Mouse (Mus musculus): ENCODE data around the gene Cdca3. TPM values are rescaled to one million over a fixed set of nuclear protein-coding genes. Genes with fewer than 3 reads are reported as not detected.
"Not testable (repeated sequence)": the region's sequence is repeated elsewhere in the genome, so short reads cannot be mapped to it uniquely, and the experiment has no call there.

Gene Cdca3
- total RNA-seq, 2 experiments from 2014 or later, result 0.91 to 1.6 TPM

GRCm38 (mm10) chr6:124808358-124809012, 20.9 kb upstream of the Cdca3 start, which contains the start of gene Spsb2:
Gene Spsb2 (plus strand): TSS chr6:124808661.
- intact Hi-C loops (cut with DNase I), result loop anchor here (2.0 kb wide), 1 partner anchor 38 kb away; no protein-coding TSS in a partner anchor
- DNase-seq (ENCODE audit: low spot score), result peak; percentile 63

DNA sequence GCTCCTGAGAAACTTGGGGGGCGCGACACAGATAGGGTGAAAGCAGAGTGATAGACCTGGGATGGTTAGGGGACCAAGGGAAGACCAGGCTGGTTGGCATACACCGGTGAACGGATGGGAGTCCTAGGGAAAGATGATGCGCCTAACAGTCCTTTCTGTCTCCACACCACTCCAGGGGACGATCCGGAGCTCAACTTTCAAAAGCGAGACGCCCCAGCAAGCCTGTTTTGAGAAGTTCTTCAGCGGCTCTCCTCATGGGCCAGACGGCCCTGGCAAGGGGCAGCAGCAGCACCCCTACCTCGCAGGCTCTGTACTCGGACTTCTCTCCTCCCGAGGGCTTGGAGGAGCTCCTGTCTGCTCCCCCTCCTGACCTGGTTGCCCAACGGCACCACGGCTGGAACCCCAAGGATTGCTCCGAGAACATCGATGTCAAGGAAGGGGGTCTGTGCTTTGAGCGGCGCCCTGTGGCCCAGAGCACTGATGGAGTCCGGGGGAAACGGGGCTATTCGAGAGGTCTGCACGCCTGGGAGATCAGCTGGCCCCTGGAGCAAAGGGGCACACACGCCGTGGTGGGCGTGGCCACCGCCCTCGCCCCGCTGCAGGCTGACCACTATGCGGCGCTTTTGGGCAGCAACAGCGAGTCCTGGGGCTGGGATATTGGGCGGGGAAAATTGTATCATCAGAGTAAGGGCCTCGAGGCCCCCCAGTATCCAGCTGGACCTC, 20.1 kb upstream of the Cdca3 start:
- intact Hi-C loops (cut with DNase I), result loop anchor here (2.0 kb wide), 1 partner anchor 38 kb away; no protein-coding TSS in a partner anchor
- peak; percentile 70 for DNase-seq (ENCODE audit: low spot score)

DNA sequence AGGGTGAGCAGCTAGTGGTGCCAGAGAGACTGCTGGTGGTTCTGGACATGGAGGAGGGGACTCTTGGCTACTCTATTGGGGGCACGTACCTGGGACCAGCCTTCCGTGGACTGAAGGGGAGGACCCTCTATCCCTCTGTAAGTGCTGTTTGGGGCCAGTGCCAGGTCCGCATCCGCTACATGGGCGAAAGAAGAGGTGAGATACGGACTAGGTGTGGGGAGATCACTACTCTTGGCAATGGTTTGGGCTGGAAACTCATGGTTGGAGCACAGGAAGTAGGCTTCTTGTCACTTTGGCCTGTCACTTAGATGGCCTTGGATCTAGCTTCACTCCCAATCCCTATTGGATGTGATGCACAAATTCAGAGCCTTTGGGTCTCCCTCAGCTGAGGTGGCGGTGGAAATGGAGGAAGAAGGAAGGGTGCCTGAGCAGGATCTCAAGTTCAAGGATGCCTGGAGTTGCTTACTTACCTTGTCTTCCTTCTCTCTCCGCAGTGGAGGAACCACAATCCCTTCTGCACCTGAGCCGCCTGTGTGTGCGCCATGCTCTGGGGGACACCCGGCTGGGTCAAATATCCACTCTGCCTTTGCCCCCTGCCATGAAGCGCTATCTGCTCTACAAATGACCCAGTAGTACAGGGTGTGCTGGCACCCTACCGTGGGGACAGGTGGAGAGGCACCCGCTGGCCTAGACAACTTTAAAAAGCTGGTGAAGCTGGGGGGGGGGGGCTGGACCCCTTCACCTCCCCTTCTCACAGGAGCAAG, 19.4 kb upstream of the Cdca3 start:
- intact Hi-C loops (cut with DNase I), result loop anchor here (2.0 kb wide), 1 partner anchor 37 kb away; no protein-coding TSS in a partner anchor

GRCm38 (mm10) chr6:124810566-124811402, 18.6 kb upstream of the Cdca3 start:
- DNase-seq (ENCODE audit: low spot score); intact Hi-C loops (cut with DNase I): not testable (repeated sequence)

More for the DNA sequence above, 19.4 kb upstream of the Cdca3 start:
- no peak for DNase-seq (ENCODE audit: low spot score)

DNA sequence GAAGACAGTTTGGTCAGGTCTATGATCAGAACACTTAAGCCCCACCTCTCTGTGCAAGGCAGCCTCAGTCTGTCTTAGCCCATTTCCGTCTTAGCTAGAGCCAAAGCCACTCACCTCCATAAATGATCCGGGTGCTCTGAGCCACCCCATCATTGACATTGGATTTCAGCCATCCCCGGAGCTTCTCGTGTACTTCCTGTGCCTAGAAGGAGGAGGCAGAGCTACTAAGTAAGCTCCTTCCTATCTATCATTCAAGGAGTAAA, 18.0 kb upstream of the Cdca3 start:
- intact Hi-C loops (cut with DNase I), result no loop called here
- no peak for DNase-seq (ENCODE audit: low spot score)

- intact Hi-C loops (cut with DNase I), result no loop called here
- no peak for DNase-seq (ENCODE audit: low spot score)
These were observed 17.4 kb upstream of the Cdca3 start for GRCm38 (mm10) chr6:124811701-124812560.

- intact Hi-C loops (cut with DNase I), result no loop called here
- no peak for DNase-seq (ENCODE audit: low spot score)
These were observed 16.5 kb upstream of the Cdca3 start for GRCm38 (mm10) chr6:124812848-124813247.

DNA sequence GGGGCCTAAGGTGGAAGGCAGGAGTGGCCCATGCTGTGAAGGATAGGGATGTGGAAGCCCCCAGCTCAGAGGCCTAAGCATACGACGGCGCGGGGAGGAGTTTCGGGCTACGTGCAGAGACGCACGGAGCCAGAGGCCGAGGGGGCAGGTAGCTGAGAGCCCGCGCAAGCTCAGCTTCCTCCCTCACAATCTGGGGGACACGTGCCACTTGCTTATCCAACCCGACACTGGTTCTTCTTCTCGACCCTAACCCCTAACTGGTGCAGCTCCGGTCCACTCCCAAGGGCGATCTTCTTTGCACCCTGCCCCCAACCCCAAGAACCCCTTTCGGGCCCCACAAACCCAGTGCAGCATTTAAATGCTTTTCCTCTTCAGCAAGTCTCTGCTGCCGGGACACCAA, 15.9 kb upstream of the Cdca3 start:
- no peak for DNase-seq (ENCODE audit: low spot score)
- intact Hi-C loops (cut with DNase I), result no loop called here

DNA sequence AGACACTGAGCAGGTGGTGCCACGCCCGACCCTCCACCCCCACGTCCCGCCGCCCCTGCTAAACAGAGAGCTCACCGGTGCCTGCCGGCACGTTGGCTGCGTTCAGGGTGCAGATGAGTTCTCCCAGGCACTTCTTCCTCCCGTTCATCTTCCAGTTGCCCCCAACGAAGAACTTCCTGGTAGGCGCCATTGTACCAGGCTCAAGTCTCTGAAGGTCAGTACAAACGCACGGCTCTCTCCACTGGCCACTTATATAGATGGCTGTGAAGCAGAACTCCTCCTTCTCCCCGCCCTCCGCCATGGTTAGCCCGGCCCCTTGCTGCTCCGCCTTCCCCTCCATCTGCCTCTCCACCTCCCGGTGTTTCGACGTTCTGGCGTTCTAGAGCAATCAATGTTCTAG, 15.4 kb upstream of the Cdca3 start, which contains the start of gene Tpi1:
Gene Tpi1, minus strand, starts transcription at position 364 of the 400 bp plus-strand sequence.
- intact Hi-C loops (cut with DNase I), result no loop called here
- DNase-seq (ENCODE audit: low spot score), result peak; percentile 86

GRCm38 (mm10) chr6:124814448-124814847, 14.9 kb upstream of the Cdca3 start:
- intact Hi-C loops (cut with DNase I), result no loop called here
- DNase-seq (ENCODE audit: low spot score), result no peak

- intact Hi-C loops (cut with DNase I), result no loop called here
- DNase-seq (ENCODE audit: low spot score), result no peak
These were observed 14.2 kb upstream of the Cdca3 start for GRCm38 (mm10) chr6:124814858-124815774.

DNA sequence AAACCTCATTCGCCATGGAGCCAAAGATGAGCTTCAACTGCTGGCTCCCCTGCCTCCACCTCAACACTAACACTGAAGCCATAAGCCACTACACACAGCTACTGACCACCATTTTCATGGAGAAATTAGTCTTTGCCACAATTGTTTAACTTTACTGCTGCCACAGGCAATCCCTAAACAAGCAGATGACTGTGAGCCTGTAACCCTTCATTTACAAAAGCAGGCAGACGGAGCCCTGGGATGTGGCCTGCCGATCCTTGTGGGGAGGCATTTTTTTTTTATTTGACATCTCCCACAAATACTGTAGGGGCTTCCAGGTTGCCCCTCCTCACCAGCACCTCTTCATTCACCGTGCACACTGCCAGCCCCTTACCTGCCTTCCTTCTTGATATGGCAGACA, 12.7 kb upstream of the Cdca3 start:
- intact Hi-C loops (cut with DNase I), result no loop called here
- no peak for DNase-seq (ENCODE audit: low spot score)

- intact Hi-C loops (cut with DNase I), result no loop called here
- no peak for DNase-seq (ENCODE audit: low spot score)
These were observed 12.2 kb upstream of the Cdca3 start for GRCm38 (mm10) chr6:124817125-124817524.

- intact Hi-C loops (cut with DNase I), result no loop called here
- DNase-seq (ENCODE audit: low spot score), result no peak
These were observed 11.8 kb upstream of the Cdca3 start for GRCm38 (mm10) chr6:124817563-124817962.

DNA sequence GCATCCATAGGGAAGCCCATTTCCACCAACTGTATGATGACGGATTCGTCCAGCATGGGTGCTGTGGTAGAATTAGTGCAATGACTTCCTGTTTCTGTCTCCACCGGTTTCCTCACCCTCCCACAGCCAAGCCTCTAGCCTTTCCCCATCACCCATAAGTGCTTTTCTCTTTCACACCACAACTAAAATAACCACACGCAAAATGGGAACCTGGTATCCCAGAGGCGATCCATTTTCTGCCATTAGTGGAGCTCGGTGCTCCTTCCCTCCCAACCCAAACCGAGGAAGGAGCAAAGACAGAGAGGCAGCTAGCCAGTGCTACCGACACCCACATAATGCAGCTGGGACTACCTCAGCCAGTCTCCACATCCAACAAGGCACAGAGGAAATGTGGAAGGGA, 11.4 kb upstream of the Cdca3 start:
- intact Hi-C loops (cut with DNase I), result no loop called here
- DNase-seq (ENCODE audit: low spot score), result no peak

DNA sequence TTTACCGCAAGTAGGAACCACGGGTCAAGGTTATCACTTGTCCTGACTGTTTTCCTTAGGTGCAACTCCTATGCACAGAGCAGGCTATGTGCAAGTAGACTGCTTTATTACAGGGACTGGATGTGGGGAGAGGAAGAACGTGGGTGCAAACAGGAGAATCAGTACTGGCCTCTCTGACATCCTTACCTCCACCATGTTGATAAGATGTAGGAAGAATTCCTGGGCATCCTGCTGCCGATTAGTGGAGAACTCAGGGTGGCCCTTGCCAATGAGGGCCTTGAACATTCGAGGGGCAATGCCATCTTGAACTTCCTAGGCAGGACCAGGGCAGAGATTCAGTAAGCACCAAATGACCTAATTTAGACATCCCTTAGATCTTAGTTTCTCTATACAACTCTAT, 8.5 kb upstream of the Cdca3 start:
- DNase-seq (ENCODE audit: low spot score), result no peak
- intact Hi-C loops (cut with DNase I), result no loop called here

- intact Hi-C loops (cut with DNase I), result no loop called here
- no peak for DNase-seq (ENCODE audit: low spot score)
These were observed 7.3 kb upstream of the Cdca3 start for GRCm38 (mm10) chr6:124822049-124822448.

DNA sequence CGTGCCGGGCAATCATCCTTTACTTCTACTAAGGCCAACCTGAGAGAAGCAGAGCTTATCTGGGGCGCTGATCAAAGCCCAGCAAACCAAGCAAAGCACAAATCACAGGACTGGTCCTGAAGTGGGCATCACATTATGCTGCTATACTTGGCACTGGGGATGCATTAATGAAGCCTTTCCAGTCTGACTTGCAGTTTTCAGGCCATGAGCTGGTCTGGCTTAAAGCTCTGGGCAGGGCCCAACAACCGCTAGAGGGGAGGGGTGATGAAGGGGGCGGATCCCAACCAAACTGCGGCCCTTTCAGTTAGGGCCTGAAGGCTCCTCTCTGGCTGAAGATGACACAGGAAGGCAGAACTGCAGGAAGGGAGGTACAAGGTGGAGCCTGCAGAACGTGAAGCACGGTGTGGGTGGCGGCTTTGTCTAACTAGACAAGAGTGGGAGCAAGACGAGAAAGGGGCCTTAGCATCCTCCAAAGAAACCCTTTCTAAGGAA, 1.2 kb upstream of the Cdca3 start:
- no peak for DNase-seq (ENCODE audit: low spot score)
- intact Hi-C loops (cut with DNase I), result no loop called here
